Mouse (Mus musculus) left cerebral cortex, postnatal 36 days (tissue): ENCODE data around the gene Olfr1225. TPM values are rescaled to one million over a fixed set of nuclear protein-coding genes. Genes with fewer than 3 reads are reported as not detected.
"Not testable (repeated sequence)": the region's sequence is repeated elsewhere in the genome, so short reads cannot be mapped to it uniquely, and the experiment has no call there.

Source experiments
- DNase-seq, 2 experiments: peaks; one replicate each; pipeline ENCODE4 v3.0.0; 2021 to 2022; ENCODE audit warnings: low spot score in 2 of 2, mixed read lengths in 1 of 2
- intact Hi-C: fragments of 180-260 bp; cut with DNase I; formaldehyde crosslinking; loops from one replicate; pipeline ENCODE4 v1.15.1; 2025
- total RNA-seq, 2 experiments: library from RNA; stranded (reverse); gene quantifications; 2 replicates each; pipeline ENCODE4 v1.2.3; 2021

The Olfr1225 gene
- total RNA-seq = not detected

GRCm38 (mm10) chr2:89174569-89174968, at the start of gene Olfr1225:
Gene Olfr1225, minus strand, starts transcription at chr2:89174669.
- intact Hi-C loops = no loop called here
- no peak for DNase-seq

GRCm38 (mm10) chr2:89199948-89200347, 25.5 kb upstream of the Olfr1225 start, which contains the start of gene Olfr1226:
Gene Olfr1226, minus strand, starts transcription at chr2:89200048.
- no peak for DNase-seq
- intact Hi-C loops = no loop called here

- intact Hi-C loops = no loop called here
- DNase-seq = no peak
Observed at GRCm38 (mm10) chr2:89196325-89196982, 22.0 kb upstream of the Olfr1225 start.

GRCm38 (mm10) chr2:89164711-89165110, 9.8 kb downstream of the Olfr1225 start:
- intact Hi-C loops = not testable (repeated sequence)

GRCm38 (mm10) chr2:89163991-89164390, 10.5 kb downstream of the Olfr1225 start, which contains the start of gene Olfr1224-ps1:
Gene Olfr1224-ps1, minus strand, starts transcription at chr2:89164091.
- DNase-seq, intact Hi-C loops: not testable (repeated sequence)

More at GRCm38 (mm10) chr2:89164711-89165110, 9.8 kb downstream of the Olfr1225 start:
- not testable (repeated sequence) for DNase-seq

- intact Hi-C loops = no loop called here
- DNase-seq = no peak
Observed at GRCm38 (mm10) chr2:89151460-89151859, 23.0 kb downstream of the Olfr1225 start, which contains the start of gene Olfr1223. Gene Olfr1223, minus strand, starts transcription at chr2:89151560.

GRCm38 (mm10) chr2:89132954-89133353, 41.5 kb downstream of the Olfr1225 start, which contains the start of gene Olfr1222:
Gene Olfr1222, minus strand, starts transcription at chr2:89133054.
- intact Hi-C loops = no loop called here
- no peak for DNase-seq

Other genes starting within 250 kb of the Olfr1225 start
- not detected for gene Olfr1211, start 236.6 kb downstream of the Olfr1225 start, total RNA-seq
- gene Olfr1212, start 220.7 kb downstream of the Olfr1225 start, total RNA-seq = not detected
- gene Gm13762, start 194.4 kb downstream of the Olfr1225 start, total RNA-seq = not detected
- not detected for gene Olfr1214, start 182.0 kb downstream of the Olfr1225 start, total RNA-seq
- gene Olfr1215, start 167.7 kb downstream of the Olfr1225 start, total RNA-seq = not detected
- gene Olfr1216, start 156.3 kb downstream of the Olfr1225 start, total RNA-seq = not detected
- not detected for gene Olfr1217, start 142.6 kb downstream of the Olfr1225 start, total RNA-seq
- not detected for gene Olfr1218, start 113.5 kb downstream of the Olfr1225 start, total RNA-seq
- not detected for gene Olfr1219, start 91.2 kb downstream of the Olfr1225 start, total RNA-seq
- gene Olfr1220, start 67.8 kb downstream of the Olfr1225 start, total RNA-seq = not detected
- gene Olfr1221, start 57.4 kb downstream of the Olfr1225 start, total RNA-seq = not detected
- not detected for gene Olfr1222, start 41.6 kb downstream of the Olfr1225 start, total RNA-seq
- not detected for gene Olfr1223, start 23.1 kb downstream of the Olfr1225 start, total RNA-seq
- gene Olfr1224-ps1, start 10.6 kb downstream of the Olfr1225 start, total RNA-seq = not detected
- gene Olfr1226, start 25.4 kb upstream of the Olfr1225 start, total RNA-seq = not detected
- gene Olfr1228, start 79.4 kb upstream of the Olfr1225 start, total RNA-seq = not detected
- gene Olfr1229, start 113.3 kb upstream of the Olfr1225 start, total RNA-seq = not detected
- gene Olfr1230, start 122.6 kb upstream of the Olfr1225 start, total RNA-seq = not detected
- not detected for gene Olfr1231, start 132.4 kb upstream of the Olfr1225 start, total RNA-seq
- gene Olfr1232, start 155.0 kb upstream of the Olfr1225 start, total RNA-seq = not detected
- gene Olfr1233, start 167.7 kb upstream of the Olfr1225 start, total RNA-seq = not detected
- not detected for gene Olfr1234, start 190.2 kb upstream of the Olfr1225 start, total RNA-seq
- gene Olfr1238, start 235.0 kb upstream of the Olfr1225 start, total RNA-seq = not detected
- gene Olfr1239, start 245.7 kb upstream of the Olfr1225 start, total RNA-seq = not detected